Mouse (Mus musculus) CD4-positive, CD25-positive, alpha-beta regulatory T cell, adult 9 weeks (primary cell): Measurements from ENCODE around the gene Lce1f. TPM values are rescaled to one million over a fixed set of nuclear protein-coding genes. Genes with fewer than 3 reads are reported as not detected.

ENCODE experiments used
- polyA plus RNA-seq: library from polyadenylated mRNA; unstranded; fragments of 100-300 nt; shearing (Covaris generic); gene quantifications from one replicate; pipeline ENCODE4 v1.2.1, GENCODE M21; 2017

Lce1f gene
- not detected for polyA plus RNA-seq

DNA sequence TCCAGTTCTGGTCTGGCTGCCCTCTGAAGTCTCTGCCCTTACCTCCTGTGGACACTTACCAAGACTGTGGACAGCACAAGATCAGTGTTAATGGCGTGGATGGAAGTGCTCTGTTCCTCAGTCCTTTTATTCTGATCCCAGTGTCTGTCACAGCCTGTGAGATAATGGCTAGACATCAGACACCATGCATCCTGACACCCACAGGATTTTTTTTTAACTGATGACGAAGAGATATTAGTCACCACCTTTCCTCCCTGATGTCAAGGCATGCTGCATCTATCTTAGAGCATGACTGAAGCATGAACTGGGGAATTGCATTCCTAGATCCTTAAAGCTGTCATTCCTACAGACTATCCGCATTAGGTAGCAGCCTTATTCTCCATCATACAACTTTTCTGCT is at the start of gene Lce1f:
Gene Lce1f, minus strand, starts transcription at position 101 of the 400 bp plus-strand sequence.

DNA sequence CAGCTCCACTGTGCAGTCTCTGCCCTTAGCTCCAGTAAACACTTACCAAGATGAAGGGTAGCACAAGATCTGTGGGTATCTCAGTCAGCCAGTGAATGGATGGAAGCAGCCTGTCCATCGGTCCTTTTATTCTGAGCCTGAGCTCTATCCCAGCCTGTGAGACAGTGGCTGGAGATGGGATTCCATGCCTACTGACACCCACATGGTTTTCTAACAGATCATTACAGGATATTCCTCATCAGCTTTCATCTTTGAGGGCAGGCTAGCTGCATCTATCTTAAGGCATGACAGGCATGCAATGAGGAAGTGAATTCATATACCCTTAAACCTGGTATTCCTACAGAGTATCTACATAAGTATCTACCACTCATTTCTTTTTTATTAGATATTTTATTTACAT is 44.8 kb upstream of the Lce1f start, which contains the start of gene Lce1h:
Gene Lce1h, minus strand, starts transcription at position 101 of the 400 bp plus-strand sequence.

DNA sequence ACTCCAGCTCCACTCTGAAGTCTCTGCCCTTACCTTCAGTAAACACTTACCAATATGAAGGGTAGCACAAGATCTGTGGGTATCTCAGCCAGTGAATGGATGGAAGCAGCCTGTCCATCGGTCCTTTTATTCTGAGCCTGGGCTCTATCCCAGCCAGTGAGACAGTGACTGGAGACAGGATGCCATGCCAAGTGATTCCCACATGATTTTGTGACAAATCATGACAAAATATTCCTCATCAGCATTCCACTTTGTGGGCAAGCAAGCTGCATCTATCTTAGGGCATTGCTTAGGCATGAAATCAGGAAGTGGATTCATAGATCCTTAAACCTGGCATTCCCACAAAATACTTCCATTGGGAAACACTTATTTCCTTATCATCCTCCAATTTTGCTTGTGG is 32.1 kb upstream of the Lce1f start, which contains the start of gene Lce1g:
Gene Lce1g, minus strand, starts transcription at position 101 of the 400 bp plus-strand sequence.

DNA sequence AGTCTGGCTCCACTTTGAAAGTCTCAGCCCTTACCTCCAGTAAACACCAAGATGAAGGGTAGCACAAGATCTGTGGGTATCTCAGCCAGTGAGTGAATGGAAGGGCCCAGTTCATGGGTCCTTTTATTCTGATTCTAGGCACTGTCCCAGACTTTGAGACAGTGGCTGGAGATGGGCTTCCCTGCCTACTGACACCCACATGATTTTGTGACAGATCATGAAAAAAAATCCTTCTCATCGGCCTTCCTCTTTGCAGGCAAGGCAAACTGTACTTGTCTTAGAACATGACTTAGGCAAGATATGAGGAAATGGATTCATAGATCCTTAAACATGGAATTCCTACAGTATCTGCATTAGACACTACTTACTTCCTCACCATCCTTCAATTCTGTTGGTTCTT is 18.8 kb upstream of the Lce1f start, which contains the start of gene Gm38119:
Gene Gm38119, minus strand, starts transcription at position 101 of the 400 bp plus-strand sequence.

DNA sequence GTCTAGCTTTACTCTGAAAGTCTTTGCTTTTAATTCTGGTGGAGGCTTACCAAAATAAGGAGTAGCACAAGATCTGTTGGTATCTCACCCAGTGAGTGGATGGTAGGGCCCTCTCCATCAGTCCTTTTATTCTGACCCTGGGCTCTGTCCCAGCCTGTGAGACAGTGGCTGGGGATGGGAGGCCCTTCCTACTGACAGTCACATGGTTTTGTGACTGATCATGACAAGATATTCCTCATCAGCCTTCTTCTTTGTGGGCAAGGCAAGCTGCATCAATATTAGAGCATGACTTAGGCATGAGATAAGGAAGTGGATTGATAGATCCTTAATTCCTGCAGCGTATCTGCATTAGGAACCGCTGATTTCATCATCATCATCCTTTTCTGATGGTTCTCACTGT is 11.2 kb downstream of the Lce1f start, which contains the start of gene Lce1e:
Gene Lce1e, minus strand, starts transcription at position 101 of the 400 bp plus-strand sequence.

DNA sequence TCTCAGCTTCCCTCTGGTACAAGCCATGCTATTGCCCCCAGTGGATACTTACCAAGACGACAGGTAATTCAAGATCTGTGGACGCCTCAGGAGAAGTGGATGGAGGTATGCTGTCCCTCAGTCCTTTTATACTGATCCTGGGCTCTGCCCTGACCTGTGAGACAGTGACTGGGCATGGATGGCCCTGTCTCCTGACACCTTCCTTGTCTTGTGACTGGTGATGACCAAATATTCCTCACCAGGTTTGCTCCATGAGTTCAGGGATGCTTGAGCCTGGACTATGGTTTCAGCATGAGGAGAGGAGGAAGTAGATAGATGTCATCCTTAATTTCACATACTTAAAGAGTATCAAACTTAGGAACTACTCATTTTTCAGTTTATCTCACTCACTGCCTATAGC is 33.0 kb downstream of the Lce1f start, which contains the start of gene Lce1d:
Gene Lce1d, minus strand, starts transcription at position 101 of the 400 bp plus-strand sequence.

DNA sequence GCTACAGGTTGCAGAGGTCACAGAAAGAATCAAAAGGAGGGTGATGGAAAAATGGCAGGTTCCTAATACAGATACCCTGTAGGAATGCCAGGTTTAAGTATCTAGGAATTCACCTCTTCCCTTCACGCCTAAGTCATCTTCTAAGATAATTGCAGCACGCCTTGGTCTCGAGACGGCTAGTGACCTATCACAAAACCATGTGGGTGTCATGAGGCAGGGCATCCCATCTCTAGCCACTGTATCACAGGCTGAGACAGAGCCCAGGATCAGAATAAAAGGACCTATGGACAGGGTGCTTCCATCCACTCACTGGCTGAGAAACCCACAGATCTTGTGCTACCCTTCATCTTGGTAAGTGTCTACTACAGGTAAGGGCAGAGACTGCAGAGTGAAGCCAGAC is 41.2 kb downstream of the Lce1f start, which contains the start of gene Lce1c:
Gene Lce1c, plus strand, starts transcription at position 301 of the 400 bp plus-strand sequence.

DNA sequence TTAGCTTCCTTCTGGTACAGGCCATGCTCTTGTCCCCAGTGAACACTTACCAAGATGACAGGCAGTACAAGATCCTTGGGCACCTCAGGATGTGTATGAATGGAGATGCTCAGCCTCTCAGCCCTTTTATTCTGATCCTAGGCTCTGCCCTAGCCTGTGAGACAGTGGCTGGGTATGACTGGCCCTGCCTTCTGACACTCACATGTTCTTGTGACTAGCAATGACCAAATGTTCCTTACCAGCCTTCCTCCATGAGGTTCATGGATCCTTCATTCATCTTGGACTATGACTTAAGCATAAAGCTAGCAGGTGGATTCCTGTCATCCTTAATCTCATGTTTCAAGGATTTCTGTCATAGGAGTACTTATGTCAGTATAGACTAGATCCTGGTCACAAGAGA is 49.9 kb downstream of the Lce1f start, which contains the start of gene Lce1a2:
Gene Lce1a2, minus strand, starts transcription at position 101 of the 400 bp plus-strand sequence.

Other genes starting within 250 kb of the Lce1f start
- not detected for gene Sprr1a, start 234.5 kb downstream of the Lce1f start, polyA plus RNA-seq
- gene Sprr4, start 219.9 kb downstream of the Lce1f start, polyA plus RNA-seq = not detected
- gene 2310046K23Rik, start 185.8 kb downstream of the Lce1f start, polyA plus RNA-seq = not detected
- not detected for gene Ivl, start 146.6 kb downstream of the Lce1f start, polyA plus RNA-seq
- not detected for gene Smcp, start 131.4 kb downstream of the Lce1f start, polyA plus RNA-seq
- not detected for gene 2210017I01Rik, start 112.9 kb downstream of the Lce1f start, polyA plus RNA-seq
- gene Lce6a, start 98.7 kb downstream of the Lce1f start, polyA plus RNA-seq = not detected
- not detected for gene Lce1a1, start 72.0 kb downstream of the Lce1f start, polyA plus RNA-seq
- not detected for gene Lce1b, start 63.4 kb downstream of the Lce1f start, polyA plus RNA-seq
- gene Lce1a2, start 50.0 kb downstream of the Lce1f start, polyA plus RNA-seq = not detected
- gene Lce1c, start 41.1 kb downstream of the Lce1f start, polyA plus RNA-seq = not detected
- gene Lce1d, start 33.1 kb downstream of the Lce1f start, polyA plus RNA-seq = not detected
- gene Lce1e, start 11.3 kb downstream of the Lce1f start, polyA plus RNA-seq = not detected
- not detected for gene Gm38119, start 18.7 kb upstream of the Lce1f start, polyA plus RNA-seq
- gene Lce1g, start 32.0 kb upstream of the Lce1f start, polyA plus RNA-seq = not detected
- not detected for gene Lce1h, start 44.7 kb upstream of the Lce1f start, polyA plus RNA-seq
- not detected for gene Lce1i, start 58.5 kb upstream of the Lce1f start, polyA plus RNA-seq
- gene Lce1j, start 70.2 kb upstream of the Lce1f start, polyA plus RNA-seq = not detected
- gene Lce1k, start 87.5 kb upstream of the Lce1f start, polyA plus RNA-seq = not detected
- not detected for gene Kprp, start 106.9 kb upstream of the Lce1f start, polyA plus RNA-seq
- gene Lce1l, start 130.9 kb upstream of the Lce1f start, polyA plus RNA-seq = not detected
- gene 2310050C09Rik, start 149.9 kb upstream of the Lce1f start, polyA plus RNA-seq = not detected
- gene Lce3a, start 205.9 kb upstream of the Lce1f start, polyA plus RNA-seq = not detected
- not detected for gene Lce3b, start 212.6 kb upstream of the Lce1f start, polyA plus RNA-seq
- not detected for gene Lce3c, start 224.1 kb upstream of the Lce1f start, polyA plus RNA-seq
- gene Lce3d, start 237.0 kb upstream of the Lce1f start, polyA plus RNA-seq = not detected
- gene Lce3e, start 246.7 kb upstream of the Lce1f start, polyA plus RNA-seq = not detected